Comparison of ENCODE assay signal across 21 mouse cellular contexts in the genomic region with DNA sequence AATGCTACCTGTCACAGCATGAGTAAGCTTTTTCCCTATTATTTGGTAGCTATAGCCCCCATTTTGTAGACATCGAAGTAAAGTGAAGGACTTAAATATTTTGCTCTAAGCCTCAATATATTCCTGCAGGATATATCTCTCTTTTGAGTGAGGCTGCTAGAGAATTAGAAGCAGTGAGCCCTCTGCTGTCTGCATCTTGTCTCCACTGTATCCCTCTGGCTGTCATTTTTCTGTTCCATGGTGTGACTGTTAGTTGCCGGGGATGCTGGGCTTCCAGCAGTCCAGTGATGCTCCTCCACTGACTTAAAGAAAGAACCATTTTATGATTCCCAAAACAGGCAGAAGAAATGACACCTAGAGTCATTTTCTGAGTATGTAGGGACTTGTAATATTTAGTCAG.
"Had no signal": no experiment of that assay in that cellular context is flagged by ENCODE, and none has a peak within 500 bp of the region (broad histone marks: within the 10 kb centered on the region; RNA-seq: fewer than 3 reads in every experiment).

No protein-coding gene starts in this region.

- H3K9ac ChIP-seq: liver, embryonic 15.5 days; liver, postnatal 0 days; lung, embryonic 15.5 days; midbrain, embryonic 13.5 days; neural tube, embryonic 12.5 days had no signal

- H3K9me3 ChIP-seq: liver, embryonic 15.5 days; lung, embryonic 15.5 days; midbrain, embryonic 13.5 days; neural tube, embryonic 12.5 days had no signal

- H3K4me3 ChIP-seq: liver, embryonic 15.5 days; lung, embryonic 15.5 days; megakaryocyte, embryonic 14.5 days; midbrain, embryonic 13.5 days; neural tube, embryonic 12.5 days had no signal

- ATAC-seq: liver, postnatal 0 days; lung, postnatal 0 days; midbrain, embryonic 13.5 days; midbrain, embryonic 16.5 days had no signal

- DNase-seq: liver, postnatal 0 days; lung, adult 2 months; lung, postnatal 14 days; lung, postnatal 36 days; retina, postnatal 1 day; right cerebral cortex, adult 18-20 months; right cerebral cortex, postnatal 25 days; right cerebral cortex, postnatal 4 days; spleen, adult 18-20 months; thymus, adult 2 months; thymus, postnatal 25 days; thymus, postnatal 4 days had no signal

- H3K4me2 ChIP-seq: liver, embryonic 15.5 days; lung, embryonic 15.5 days; midbrain, embryonic 11.5 days; midbrain, embryonic 13.5 days; neural tube, embryonic 12.5 days had no signal

- H3K36me3 ChIP-seq: liver, embryonic 15.5 days; lung, embryonic 15.5 days; midbrain, embryonic 13.5 days; neural tube, embryonic 12.5 days had no signal

- H3K4me1 ChIP-seq: liver, embryonic 15.5 days; lung, embryonic 15.5 days; megakaryocyte, embryonic 14.5 days; midbrain, embryonic 13.5 days; neural tube, embryonic 12.5 days had no signal

- H3K27me3 ChIP-seq: liver, embryonic 15.5 days; lung, embryonic 15.5 days; midbrain, embryonic 13.5 days; neural tube, embryonic 12.5 days had no signal

- H3K27ac ChIP-seq: liver, embryonic 15.5 days; lung, embryonic 15.5 days; macrophage; midbrain, embryonic 13.5 days; neural tube, embryonic 12.5 days had no signal
